In the genomic region with DNA sequence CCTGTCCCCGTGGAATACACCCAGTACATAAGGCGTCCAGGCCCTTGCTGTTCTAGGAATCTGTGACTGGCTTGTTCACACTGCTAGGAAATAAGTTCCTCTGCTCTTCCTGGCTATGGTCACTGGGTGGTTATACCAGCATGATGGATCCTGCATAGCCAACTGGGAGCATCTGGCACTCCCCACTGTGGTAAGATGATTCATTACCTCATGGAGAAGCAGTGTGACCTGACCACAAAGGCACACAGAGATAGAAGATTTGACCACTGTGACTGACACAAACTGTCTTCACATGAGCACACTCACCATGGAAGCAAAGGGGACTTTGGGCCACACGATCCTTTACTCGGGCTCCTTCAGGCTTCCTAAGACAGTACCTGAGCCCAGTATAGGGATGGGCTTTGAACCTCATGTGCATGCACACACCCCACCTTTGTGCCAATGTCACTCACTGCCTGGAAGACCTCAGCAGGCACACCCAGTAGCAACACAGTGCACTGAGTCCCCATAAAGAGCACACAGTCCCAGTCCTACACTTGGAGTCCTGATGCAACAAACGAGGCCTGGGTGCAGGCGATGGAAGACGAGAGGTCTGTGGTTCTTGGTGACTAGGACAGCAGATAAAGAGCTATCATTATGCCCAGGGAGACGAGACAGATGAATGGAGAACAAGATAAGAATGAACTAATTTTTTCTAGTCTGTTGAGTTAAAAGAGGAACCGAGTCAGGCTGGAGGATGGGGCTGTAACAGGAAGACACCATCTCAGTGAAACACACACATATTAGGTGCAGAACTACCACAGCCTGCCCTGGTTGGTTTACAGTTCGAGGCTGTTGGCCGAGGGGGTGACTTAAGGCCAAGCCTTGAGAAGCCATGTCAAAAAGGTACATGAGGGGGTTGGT, we compare ENCODE assay signal across 11 mouse cellular contexts. TPM values are rescaled to one million over a fixed set of nuclear protein-coding genes. Genes with fewer than 3 reads are reported as not detected.
DNase-seq lines count a peak whose midpoint lies in the region; ATAC-seq and TF ChIP-seq lines count a peak whose summit lies in the region.
"Had no signal": no experiment of that assay in that cellular context is flagged by ENCODE, and none has a peak within 500 bp of the region (broad histone marks: within the 10 kb centered on the region; RNA-seq: fewer than 3 reads in every experiment).

No protein-coding gene starts in this region.

- peak overlapping the region; percentile 76 for H3K27ac ChIP-seq in bone marrow macrophage, adult 2 months (ENCODE audit: insufficient read depth, low read depth, low read length)
- H3K27ac ChIP-seq in liver, embryonic 13.5 days, result peak overlapping the region; percentile 95
- H3K27ac ChIP-seq in stomach, embryonic 15.5 days, result no peak overlapping the region
- H3K27ac ChIP-seq: embryonic facial prominence, embryonic 15.5 days; neural tube, embryonic 15.5 days had no signal

- no peaks in the 10 kb centered on the region for H3K9me3 ChIP-seq in liver, embryonic 13.5 days (replicated peaks)
- H3K9me3 ChIP-seq in stomach, embryonic 15.5 days, result no peaks in the 10 kb centered on the region
- H3K9me3 ChIP-seq: embryonic facial prominence, embryonic 15.5 days; neural tube, embryonic 15.5 days had no signal

- ATAC-seq in liver, embryonic 13.5 days (ENCODE audit: low read depth), result peak; percentile 97
- peak; percentile 83; the same call in 1 of the 2 replicates for ATAC-seq in stomach, embryonic 15.5 days (ENCODE audit: insufficient read depth, low FRiP score, low read depth)

- H3K4me3 ChIP-seq in bone marrow macrophage, adult 2 months (ENCODE audit: insufficient read depth, low read length), result no peak overlapping the region
- H3K4me3 ChIP-seq in liver, embryonic 13.5 days (replicated peaks), result no peak overlapping the region
- no peak overlapping the region for H3K4me3 ChIP-seq in stomach, embryonic 15.5 days (replicated peaks)
- H3K4me3 ChIP-seq: embryonic facial prominence, embryonic 15.5 days; neural tube, embryonic 15.5 days had no signal

- intact Hi-C loops in left cerebral cortex, postnatal 36 days (cut with DNase I), result no loop called here

- H3K9ac ChIP-seq in liver, embryonic 13.5 days, result peak overlapping the region; percentile 44
- H3K9ac ChIP-seq in stomach, embryonic 15.5 days, result no peak overlapping the region
- H3K9ac ChIP-seq: embryonic facial prominence, embryonic 15.5 days; neural tube, embryonic 15.5 days had no signal

- DNase-seq in lung, postnatal 36 days, result peak; percentile 35
- no peak for DNase-seq in lung, postnatal 10 days
- DNase-seq in liver, embryonic 13.5 days, result peak; percentile 81
- DNase-seq in urinary bladder, postnatal 36 days (ENCODE audit: low spot score in 2 of 2), result no peak
- no peak for DNase-seq in urinary bladder, adult 2 months (ENCODE audit: low spot score)
- DNase-seq in left cerebral cortex, postnatal 36 days (ENCODE audit: low spot score in 2 of 2), result no peak
- DNase-seq: lung, postnatal 4 days had no signal

- 22% methylated on average over 11 of the region's 11 CpGs for WGBS in liver, embryonic 13.5 days (ENCODE audit: insufficient replicate concordance)
- WGBS in stomach, embryonic 15.5 days, result 73% methylated on average over 11 of the region's 11 CpGs

- no peak for TF ChIP-seq POLR2A in bone marrow macrophage, adult 2 months (IDR thresholded peaks at IDR 0.05; ENCODE audit: borderline replicate concordance, low read depth, low read length)

- no peak for TF ChIP-seq CTCF in bone marrow macrophage, adult 2 months (IDR thresholded peaks at IDR 0.05; ENCODE audit: low read depth, low read length)

- H3K27me3 ChIP-seq in liver, embryonic 13.5 days, result no peaks in the 10 kb centered on the region
- H3K27me3 ChIP-seq in stomach, embryonic 15.5 days (replicated peaks), result no peaks in the 10 kb centered on the region
- H3K27me3 ChIP-seq: embryonic facial prominence, embryonic 15.5 days; neural tube, embryonic 15.5 days had no signal

- H3K4me2 ChIP-seq in liver, embryonic 13.5 days, result peak overlapping the region; percentile 47
- H3K4me2 ChIP-seq in stomach, embryonic 15.5 days, result no peak overlapping the region
- H3K4me2 ChIP-seq: embryonic facial prominence, embryonic 15.5 days; neural tube, embryonic 15.5 days had no signal

- H3K4me1 ChIP-seq in bone marrow macrophage, adult 2 months (ENCODE audit: control insufficient read depth, insufficient read depth, low read length), result peaks cover 52% of the 10 kb centered on the region
- H3K4me1 ChIP-seq in liver, embryonic 13.5 days (replicated peaks), result peaks cover 45% of the 10 kb centered on the region
- H3K4me1 ChIP-seq in stomach, embryonic 15.5 days, result no peaks in the 10 kb centered on the region
- H3K4me1 ChIP-seq: embryonic facial prominence, embryonic 15.5 days; neural tube, embryonic 15.5 days had no signal

- peaks cover 90% of the 10 kb centered on the region for H3K36me3 ChIP-seq in liver, embryonic 13.5 days
- peaks cover 13% of the 10 kb centered on the region for H3K36me3 ChIP-seq in stomach, embryonic 15.5 days

RNA-seq across cellular contexts. Expression of gene Bid, which starts 39.9 kb away (rescaled TPM):
- 28.1 and 28.9 TPM in 2 replicates for polyA plus RNA-seq in bone marrow macrophage, adult 2 months (2012; ENCODE audit: insufficient read depth, insufficient read length, missing spikeins)
- 27.9 and 28.4 TPM in 2 replicates for polyA plus RNA-seq in liver, embryonic 13.5 days (2015; fragmentation: Nextera tagmentation; extraction: Ambion mirVana)
- polyA plus RNA-seq in stomach, embryonic 15.5 days (2015; fragmentation: Nextera tagmentation; extraction: Ambion mirVana), result 19.6 and 21.5 TPM in 2 replicates
- polyA plus RNA-seq in urinary bladder, adult 2 months (2012; rRNA removed), result 15.7 and 18.8 TPM in 2 replicates
- 10 to 100 TPM in 1 of 2 experiments, 1 to 10 TPM in 1; 10.0 to 12.4 TPM for total RNA-seq in left cerebral cortex, postnatal 36 days (2021)

Comparison
In these comparisons a context has a peak if more than half of its experiments do, and no peak if none do; other contexts are left out.
1. DNase-seq: peak in lung, postnatal 36 days (single experiment) and liver, embryonic 13.5 days (single experiment); none in lung, postnatal 10 days (single experiment), urinary bladder, postnatal 36 days (0 of 2), urinary bladder, adult 2 months (single experiment) and left cerebral cortex, postnatal 36 days (0 of 2).